Mouse (Mus musculus) heart, postnatal 10 days (tissue): ENCODE results near the gene Sdc4. TPM values are rescaled to one million over a fixed set of nuclear protein-coding genes. Genes with fewer than 3 reads are reported as not detected.

Experiments used
- DNase-seq, 2 experiments: peaks; one replicate each; pipeline ENCODE4 v3.0.0; 2021
- intact Hi-C: fragments of 180-260 bp; cut with DNase I; formaldehyde crosslinking; loops from one replicate; pipeline ENCODE4 v1.15.1; 2025
- total RNA-seq, 2 experiments: library from RNA; stranded (reverse); gene quantifications; 2 replicates each; pipeline ENCODE4 v1.2.3; 2021

The Sdc4 gene
- total RNA-seq, 2 experiments from 2014 or later: 24.3 to 39.3 TPM

DNA sequence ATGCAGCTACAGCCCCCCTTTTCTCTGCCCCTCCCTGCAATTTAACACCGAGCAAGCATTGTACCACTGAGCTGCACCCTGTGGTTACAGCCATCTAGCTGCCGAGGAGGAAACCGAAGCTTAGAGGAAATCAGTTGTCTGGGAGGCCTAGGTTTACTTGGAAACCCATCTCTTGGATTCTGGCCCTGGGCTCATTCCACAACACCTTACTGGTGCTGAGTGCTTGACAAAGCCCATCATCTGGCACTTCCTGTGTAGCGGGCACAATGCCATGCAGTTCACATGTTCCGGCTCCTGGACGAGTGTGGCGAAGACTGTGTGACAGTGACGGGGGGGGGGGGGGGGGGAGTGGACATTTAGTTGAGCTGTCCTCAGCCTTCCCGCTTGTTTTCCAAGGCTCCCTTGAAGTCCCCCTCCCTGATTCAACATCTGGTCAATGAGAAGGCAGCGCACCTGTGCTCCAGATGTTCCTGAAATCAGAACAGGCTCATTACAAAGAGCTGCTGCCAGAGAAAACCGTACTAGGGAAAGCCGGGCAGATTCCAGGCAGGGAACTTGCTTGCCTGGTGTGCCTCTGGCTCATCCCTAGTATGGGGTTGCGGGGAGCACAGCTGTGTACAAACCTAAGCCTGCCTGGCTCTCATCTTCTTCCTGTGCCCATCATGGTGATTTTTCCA lies 8.5 kb upstream of the Sdc4 start:
- intact Hi-C loops: no loop called here
- DNase-seq: peak; percentile 77 to 81

DNA sequence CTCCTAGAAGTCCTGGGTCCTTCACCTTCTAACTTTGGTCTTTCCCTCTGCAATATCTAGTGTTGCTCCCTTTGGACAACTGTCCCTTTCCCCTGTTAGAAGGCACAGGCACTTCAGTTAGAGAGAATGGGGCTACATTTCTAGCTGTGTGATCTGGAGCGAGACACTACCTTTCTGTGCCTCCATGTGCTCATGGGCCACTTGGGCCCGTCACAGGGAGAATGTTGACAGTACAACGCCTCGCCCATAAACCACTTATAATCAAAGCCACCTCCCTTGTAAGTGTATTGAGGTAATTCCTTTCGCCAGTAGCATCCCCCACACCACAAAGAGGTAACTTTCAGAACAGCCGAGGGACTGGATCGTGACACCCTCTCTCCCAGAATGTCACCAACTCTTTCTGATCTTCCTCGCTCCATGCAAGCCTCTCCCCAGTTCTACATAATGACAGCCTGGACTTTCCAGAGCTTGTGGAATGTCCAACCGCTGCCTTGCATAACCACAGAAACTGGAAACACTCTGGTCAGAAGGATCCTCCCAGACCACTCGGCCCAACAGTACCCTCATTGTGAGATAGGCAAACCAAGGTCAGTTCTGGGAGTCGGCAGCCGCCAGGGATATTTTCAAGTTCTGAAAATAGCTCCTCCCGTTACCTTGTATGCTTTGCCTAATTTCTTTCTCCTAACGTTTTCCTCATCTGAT lies 5.8 kb upstream of the Sdc4 start:
- no peak for DNase-seq
- intact Hi-C loops: no loop called here

DNA sequence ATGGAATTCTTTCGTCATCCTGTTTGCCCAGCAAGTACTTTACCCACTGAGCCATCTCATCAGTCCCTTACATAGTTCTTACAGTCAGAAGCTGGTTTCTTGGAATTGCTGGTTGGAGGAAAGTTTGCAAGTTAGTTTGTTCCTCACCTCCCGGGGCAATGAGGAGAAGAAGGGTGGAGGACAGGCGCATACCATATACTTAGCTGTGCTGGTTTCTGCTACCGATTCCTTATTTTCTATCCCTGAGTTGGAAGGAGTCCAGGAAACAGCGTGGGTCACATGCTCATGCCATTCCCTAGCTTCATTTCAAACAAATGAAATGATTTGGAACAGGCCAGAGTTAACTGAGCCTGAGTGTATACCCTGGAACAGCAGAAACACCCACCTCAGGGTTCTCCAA lies 5.2 kb upstream of the Sdc4 start:
- no peak for DNase-seq
- intact Hi-C loops: no loop called here

DNA sequence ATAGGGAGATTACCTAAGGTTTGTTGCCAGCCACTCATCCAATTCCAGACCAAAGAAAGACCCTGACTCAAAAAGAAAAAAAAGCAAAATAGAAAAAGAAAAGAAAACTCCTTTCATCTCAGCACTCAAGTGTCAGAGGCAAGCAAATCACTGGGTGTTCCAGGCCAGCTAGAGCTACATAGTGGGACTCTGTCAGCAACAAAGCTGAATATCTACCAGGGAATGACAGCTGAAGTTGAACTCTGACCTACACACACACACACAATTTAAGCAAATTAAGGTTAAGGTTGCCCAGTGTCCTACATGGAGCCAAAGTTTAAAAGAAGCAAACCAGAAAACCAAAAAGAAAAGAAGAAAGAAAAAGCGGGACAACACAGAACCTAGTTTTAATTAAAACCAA lies 4.5 kb upstream of the Sdc4 start:
- intact Hi-C loops: no loop called here
- DNase-seq: no peak

DNA sequence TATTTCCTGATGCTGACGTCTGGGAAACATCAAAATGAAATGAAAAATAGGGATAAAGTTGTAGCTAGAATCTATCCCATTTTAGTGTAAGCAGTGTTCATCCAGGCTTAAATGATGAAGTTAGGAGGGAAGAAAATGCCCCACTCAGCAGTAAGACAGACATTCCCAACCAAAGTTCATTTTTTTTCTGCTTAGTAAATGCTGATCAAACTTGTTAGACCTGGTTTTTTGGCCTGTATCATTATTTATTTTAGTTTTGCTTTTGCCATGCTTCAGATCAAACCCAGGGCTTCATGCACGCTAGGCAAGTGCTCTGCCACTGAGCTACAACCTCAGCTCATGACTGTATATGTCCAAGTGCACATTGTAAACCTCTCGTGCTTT lies 2.4 kb upstream of the Sdc4 start:
- intact Hi-C loops: no loop called here
- DNase-seq: no peak

DNA sequence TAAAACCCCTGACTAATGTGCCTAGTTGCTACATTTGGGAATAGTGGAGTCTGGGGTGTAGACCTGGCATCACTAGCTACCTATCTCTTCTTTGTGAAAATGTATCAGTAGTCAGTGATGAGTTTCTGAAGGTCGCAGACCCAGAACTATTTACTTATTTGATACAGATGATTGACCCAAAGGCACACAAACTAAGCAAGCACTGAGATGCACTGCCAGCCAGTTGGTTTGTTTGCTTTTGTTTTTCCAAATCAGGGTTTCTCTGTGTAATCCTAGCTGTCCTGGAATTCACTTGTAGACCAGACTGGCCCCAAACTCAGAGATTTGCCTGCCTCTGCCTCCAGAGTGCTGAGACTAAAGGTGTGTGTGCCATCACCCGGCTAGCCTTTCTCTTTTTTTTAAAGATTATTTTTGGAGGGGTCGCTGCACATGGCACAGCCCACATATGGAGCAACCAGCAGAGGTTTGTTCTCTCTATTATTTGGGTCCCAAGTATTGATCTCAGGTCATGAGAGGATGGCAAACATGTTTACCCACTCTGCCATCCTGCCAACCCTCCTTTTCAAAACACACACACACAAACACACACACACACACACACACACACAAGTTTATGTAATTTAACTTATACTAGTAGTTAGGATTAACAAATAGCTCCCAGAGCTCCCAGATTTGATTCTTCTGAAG lies 1.9 kb upstream of the Sdc4 start:
- no peak for DNase-seq
- intact Hi-C loops: no loop called here

DNA sequence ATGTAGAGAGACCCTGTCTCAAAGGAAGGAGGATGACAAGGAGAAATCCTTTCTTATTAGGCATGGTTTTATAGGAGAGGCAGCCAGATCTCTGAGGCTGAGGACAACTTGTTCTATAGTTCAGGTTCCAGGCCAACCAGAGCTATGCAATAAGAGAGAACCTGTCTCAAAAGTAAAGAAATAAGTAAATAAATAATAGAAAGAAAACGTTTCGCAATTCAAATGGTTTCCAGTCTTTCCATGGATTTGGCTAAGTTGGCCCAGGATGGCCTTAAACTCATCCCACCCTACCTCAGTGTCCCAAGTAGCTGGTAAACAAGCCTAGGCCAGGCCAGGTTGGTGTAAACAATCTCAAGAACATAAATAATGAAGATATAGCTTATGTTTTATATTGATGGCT lies 1.0 kb upstream of the Sdc4 start:
- intact Hi-C loops: no loop called here
- DNase-seq: no peak

DNA sequence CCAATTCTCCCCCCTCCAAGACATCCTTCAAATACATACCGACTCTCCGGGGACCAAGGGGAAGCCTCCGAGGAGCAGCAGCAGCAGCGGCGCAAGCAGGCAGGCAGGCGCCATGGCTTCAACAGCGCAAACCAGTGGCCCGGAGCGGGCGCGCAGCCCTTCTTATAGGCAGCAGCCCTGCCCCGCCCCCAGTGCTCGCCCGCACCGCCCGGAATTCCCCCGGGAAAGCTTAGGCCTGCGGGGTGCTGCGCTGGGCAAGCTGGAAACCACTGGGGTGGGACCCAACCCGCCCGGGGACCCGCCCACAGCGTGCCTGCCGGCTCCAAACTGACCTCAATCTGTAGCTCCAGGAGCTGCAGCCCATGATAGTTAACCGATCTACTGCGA lies 643 bp downstream of the Sdc4 start:
- peak; percentile 85 to 86 for DNase-seq
- intact Hi-C loops: no loop called here

DNA sequence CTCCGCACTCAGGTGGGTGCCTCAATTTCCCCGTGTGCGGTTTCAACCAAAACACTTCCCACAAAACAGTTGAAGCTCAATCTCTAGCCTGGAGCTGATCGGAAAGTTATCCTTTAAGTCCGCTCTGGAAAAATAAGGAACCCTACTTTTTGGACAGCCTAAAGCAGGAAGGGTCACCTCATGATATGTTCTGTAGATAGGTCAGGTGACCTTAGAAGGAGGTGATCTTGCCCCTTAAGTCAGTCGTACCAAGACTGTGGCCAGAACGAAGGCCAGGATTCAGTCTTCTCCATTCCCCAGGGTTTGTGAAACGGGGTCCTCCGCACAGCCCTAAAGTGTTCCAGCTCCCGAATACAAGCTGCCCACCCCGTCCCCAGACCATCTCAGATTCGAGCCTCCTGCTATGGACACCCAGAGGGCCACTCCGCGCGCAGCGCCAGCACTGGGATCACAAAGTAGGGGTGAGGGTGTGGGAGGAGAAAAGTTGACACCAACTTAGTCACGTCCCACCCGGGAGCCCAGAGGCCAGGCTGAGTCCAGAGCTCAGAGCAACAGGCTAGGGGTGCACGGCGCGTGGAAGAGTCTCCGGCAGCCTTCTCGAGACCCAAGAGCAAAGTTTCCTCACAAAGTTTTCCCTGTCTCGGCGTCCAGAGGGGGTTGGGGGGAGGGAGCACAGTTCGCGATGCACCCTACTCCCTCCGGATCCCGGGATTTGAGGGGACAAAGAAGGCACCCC lies 1.2 kb downstream of the Sdc4 start:
- peak; percentile 51 to 63 for DNase-seq

DNA sequence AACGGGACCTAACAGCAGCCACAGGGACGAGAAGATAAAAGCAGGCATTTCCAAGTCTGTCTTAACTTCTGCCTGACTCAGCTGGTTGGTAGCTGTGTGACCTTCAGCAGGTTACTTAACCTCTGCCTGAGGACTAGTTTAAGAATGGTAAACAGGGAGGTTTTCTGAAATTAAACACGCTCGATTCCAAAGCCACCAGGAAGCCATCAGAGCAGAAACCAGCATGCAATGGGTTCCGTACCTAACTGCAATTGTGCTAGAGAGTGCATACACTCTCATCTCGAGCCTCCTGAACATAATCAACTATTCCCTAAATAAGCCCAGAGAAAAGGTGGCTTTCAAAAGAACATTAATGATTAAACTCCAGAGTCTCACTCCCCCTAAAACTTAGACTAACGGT lies 2.0 kb downstream of the Sdc4 start:
- intact Hi-C loops: no loop called here
- no peak for DNase-seq

More for the DNA sequence above, 1.2 kb downstream of the Sdc4 start:
- intact Hi-C loops: no loop called here

DNA sequence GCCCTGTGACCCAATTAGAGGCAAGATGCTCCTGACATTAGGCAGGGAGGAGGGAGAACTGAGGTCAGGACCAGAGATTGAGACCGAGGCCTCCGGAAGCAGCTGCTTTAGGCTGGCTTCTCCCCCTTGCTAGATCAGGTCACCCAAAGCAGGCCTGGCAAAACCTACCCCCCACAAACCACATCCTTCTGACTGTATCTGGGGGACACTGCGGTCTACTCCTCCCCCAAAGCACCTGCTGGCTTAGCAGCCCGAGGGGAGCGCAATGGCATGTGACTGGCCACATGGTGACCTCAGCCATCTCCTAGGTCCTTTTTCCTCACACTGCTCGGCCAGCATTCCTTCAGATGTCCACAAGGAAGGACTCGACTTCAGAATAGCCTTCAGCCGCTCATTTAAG lies 2.5 kb downstream of the Sdc4 start:
- intact Hi-C loops: no loop called here
- DNase-seq: no peak

DNA sequence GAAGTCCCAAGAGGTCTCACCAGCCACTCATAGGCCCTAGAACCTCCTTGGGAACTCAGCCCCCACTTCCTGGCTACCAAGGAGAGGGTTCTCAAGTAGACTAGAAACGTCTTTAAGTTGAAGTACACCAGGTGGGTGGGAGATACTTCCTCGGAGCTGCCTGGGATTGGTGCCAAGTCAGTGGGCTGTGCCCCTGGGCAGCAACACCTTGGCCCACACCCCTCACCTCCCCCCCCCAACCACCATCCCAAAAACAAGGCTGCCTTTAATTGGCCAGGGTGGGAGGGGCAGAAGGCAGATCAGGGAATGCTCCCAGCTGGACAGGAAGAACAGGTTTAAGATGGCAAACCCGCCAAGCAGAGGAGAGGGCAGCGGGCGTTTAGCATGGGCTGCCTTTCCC lies 3.4 kb downstream of the Sdc4 start:
- DNase-seq: no peak
- intact Hi-C loops: no loop called here

DNA sequence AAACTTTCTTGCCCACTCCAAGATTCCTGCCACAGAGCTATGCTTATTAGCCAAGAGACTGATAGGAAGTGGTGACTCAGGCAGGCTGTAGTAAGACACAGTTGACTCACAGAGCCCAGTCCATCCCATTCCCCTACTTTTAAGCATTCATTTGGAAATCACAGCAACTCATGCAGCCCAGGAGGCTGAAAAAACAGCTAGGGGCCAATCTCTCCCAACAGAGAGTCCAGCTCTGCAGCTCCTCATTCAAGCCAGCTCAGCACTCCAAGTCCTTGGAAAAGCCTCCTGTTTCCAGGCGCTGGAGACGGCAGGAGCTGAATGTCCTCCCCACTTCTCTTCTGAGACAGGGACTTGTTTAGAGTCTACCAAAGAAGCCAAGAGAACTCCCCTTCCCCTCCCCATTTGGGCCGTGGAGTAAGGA lies 4.7 kb downstream of the Sdc4 start:
- intact Hi-C loops: no loop called here
- no peak for DNase-seq

DNA sequence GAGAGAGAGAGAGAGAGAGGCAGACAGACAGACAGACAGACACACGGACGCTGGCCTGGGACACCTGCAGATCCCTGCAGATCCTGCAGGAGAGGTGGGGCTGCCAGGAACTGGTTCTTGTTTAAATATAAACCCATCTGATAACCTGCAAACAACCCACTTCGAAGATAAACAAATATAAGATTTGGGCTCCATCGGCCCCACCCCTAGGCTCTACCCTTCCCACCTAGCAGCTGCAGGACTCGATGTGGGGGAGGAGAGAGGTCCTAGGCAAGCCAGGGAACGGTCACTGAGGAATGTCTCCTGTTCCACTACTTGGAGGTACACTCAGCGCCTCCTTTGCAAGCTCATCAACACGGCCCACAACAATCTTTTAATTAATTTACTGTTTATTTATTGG lies 5.4 kb downstream of the Sdc4 start:
- no peak for DNase-seq
- intact Hi-C loops: no loop called here

DNA sequence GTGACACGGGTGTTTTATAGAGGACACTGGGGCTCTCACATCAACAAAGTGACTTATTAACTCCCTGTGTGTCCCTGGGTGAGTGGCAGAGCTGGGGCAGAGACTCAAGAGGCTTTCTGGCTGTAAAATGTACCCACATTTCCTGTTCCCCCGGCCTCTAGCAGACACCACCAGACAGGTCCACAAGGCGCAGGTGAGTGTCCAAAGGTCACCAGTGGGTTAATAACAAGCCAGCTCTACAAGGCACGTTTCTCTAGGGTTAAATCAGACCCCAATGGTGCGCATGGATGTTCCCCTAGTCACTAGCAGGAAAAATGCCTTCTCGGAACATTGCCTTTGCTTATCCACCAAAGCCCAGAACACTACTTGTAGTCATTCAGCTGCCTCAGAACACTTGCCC lies 6.0 kb downstream of the Sdc4 start:
- intact Hi-C loops: no loop called here
- DNase-seq: no peak

DNA sequence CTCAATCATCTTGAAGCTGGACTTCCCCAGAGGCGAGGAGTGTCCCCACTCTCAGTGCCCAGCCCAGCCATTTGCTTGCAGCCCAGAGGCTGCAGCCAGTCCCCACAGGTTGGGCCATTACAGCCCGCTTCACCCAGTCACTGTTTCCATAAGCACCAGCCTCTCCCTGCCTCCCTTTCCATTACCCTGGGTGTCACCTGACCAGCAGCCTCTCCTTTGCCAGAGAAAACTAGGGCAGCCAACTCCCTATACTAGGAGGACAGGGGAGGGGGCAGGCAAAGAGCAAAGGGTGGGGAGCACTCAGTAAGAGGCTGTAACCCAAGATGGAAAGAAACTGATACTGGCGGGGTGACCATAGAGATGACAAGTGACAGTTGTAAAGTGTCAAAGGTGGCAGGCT lies 6.7 kb downstream of the Sdc4 start:
- no peak for DNase-seq

DNA sequence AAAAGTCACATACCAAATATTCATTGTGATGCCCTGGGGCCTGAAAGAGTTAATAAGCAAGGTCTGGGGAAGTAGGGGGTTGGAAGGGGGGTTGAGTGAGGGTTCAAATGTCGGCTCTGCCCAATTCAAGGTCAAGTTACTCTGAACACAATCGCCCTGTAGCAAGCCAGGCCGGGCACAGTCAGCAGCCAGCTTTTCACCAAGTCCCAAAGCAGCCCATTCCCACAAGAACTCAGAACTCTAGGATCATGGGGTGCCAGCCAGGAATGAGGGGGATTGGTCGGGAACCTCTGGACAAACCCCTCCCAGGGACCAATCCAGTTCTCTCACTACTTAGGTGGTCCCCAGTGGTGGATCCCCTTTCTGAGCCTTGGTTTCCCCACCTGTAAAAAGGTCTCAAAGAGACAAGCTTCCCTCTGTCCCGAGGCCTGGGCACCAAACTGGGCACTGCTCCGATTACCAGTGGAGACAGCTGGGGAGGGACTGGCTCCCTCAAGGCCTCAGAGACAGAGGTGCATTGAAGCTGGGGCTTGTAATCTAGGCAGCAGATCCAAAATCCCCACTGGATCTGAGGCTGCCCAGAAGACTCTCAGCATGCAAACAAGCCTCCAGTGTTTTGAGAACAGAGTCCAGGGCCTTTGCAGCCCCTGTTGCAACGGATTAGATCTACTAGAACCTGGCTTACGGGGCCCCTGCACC lies 7.3 kb downstream of the Sdc4 start:
- no peak for DNase-seq
- intact Hi-C loops: no loop called here

More for the DNA sequence above, 6.7 kb downstream of the Sdc4 start:
- intact Hi-C loops: no loop called here

DNA sequence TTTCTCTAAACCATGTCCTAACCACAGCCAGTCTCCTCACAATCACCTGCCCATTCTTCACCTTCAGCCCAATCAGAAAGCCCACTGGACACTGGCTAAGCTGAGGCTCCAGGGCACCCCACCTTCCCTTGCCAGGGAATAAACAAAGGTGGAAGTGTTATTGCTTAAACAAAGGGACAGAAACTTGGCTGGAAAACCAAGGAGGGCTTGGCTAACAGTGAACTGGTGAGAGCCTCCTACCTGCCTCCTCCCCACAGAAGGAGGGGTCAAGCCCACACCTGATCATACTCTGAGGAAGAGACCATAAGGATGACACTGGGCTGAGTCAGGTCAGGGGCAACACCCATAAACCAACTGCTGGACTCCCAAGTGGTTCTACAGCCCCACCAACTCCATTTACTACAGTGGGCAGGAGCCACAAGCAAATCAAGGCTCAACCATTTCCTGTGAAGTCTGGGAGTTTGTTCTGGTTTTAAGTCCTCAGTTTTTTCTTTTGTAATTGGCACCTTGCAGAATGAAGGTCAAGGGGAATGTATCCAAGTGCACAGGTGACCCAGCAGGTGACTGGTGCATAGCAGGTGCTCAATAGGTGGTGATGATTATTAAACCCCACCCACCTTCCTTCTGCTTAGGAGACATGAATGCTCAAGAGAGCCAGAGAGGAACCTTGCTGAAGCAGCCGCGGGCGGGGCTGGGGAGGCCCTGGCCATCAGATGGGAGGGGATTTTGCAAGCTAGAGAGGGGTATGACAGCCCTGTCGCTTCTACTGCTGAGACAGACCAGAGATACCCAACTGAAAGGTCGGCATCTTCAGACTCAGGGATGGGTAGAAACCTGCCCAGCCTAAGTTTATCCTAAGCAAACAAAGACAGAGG lies 8.2 kb downstream of the Sdc4 start:
- intact Hi-C loops: no loop called here
- no peak for DNase-seq

DNA sequence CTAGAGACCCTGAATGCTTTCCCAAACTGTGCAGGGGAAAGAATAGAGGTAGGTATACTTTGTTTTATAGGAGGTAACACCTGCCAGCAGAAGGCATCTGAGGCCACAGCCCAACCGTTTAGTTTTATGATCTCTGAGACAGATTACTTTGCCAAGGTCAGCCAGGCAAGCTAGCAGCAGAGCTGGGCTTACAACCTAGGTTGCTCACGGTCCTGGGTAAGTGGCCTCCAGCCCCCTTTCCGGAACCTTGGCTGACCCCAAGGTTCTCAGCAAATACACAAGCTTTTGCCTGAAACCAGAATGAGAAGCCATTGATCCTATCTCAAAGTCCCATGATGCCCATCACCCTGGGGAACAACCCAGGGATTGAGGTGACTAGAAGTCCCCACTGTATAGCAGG lies 9.0 kb downstream of the Sdc4 start:
- intact Hi-C loops: no loop called here
- DNase-seq: no peak
